Mouse (Mus musculus): ENCODE measurements at regions not wholly inside any gene's neighbourhood (a gene's known extent, or its start where the extent isn't known, plus 50 kb on each side); places are given as distances from the start of the nearest gene placed in this dataset.

DNA sequence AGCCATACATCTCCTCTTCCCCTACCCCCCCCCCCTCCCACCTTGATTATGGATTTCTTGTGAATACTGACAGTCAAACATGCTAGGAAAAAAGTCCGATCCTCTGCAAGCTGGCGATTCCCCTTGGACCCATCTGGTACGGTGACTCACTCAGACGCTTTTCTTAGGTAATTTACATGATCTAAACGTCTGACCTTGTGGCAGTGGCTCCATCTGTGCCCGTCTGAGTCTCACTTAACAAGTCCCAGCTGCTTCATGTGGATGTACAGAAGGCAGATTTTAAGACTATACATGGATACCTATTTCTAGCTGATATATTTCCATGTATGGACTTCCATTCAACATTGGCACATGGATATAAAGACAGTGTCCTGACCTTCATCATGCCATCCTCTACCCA is 481.0 kb downstream of the Lipi start:
- no peak for DNase-seq (ENCODE audit: low spot score)
- no peak for ATAC-seq (ENCODE audit: low FRiP score, low read depth)
- no peak overlapping the region for H3K4me3 ChIP-seq (replicated peaks; ENCODE audit: low read length)
- no peak overlapping the region for H3K4me2 ChIP-seq (replicated peaks; ENCODE audit: low read depth, low read length, severe bottlenecking)
- 34% methylated on average over 6 of the region's 6 CpGs for WGBS
- H3K27me3 ChIP-seq (ENCODE audit: control insufficient read depth, insufficient read depth, low read length), result no peaks in the 10 kb centered on the region
- no peaks in the 10 kb centered on the region for H3K36me3 ChIP-seq (ENCODE audit: control insufficient read depth, insufficient read depth, low read length)
- H3K9ac ChIP-seq (ENCODE audit: low read depth, low read length, severe bottlenecking), result no peak overlapping the region
- no peaks in the 10 kb centered on the region for H3K4me1 ChIP-seq (ENCODE audit: control insufficient read depth, insufficient read depth, low read length)
- no peaks in the 10 kb centered on the region for H3K9me3 ChIP-seq (ENCODE audit: control insufficient read depth, low read length)
- no peak for TF ChIP-seq POLR2A (IDR thresholded peaks at IDR 0.05; ENCODE audit: borderline replicate concordance, extremely low read depth, insufficient read depth, insufficient read length)
- no peak overlapping the region for H3K27ac ChIP-seq (replicated peaks; ENCODE audit: low read depth, low read length)

DNA sequence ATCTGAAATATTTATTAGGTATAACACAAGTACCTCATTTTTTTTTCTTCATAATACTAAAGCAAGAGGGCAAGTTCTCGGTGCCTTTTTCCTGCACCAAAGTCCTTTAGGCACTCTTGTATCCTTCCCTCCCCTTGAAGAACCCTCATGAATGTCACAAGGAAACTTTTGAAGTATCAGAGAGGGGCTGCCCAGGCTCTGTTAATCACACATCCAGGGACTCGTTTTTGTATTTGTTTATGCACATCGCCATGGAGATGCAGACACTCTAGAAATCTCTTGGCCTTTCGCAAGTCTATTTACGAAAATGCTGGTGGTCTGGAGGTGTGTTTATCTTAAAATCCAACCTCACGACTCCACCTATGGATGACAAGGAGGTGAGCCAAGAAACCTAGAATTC is 492.7 kb downstream of the Lipi start:
- Histone ChIP-seq H3K4me3 (replicated peaks; ENCODE audit: low read length) (peak overlapping the region; percentile 20), H3K9me3 (ENCODE audit: control insufficient read depth, low read length) (no peaks in the 10 kb centered on the region), H3K4me1 (ENCODE audit: control insufficient read depth, insufficient read depth, low read length) (peaks cover 17% of the 10 kb centered on the region), H3K36me3 (ENCODE audit: control insufficient read depth, insufficient read depth, low read length) (no peaks in the 10 kb centered on the region), H3K4me2 (replicated peaks; ENCODE audit: low read depth, low read length, severe bottlenecking) (peak overlapping the region; percentile 53), H3K9ac (ENCODE audit: low read depth, low read length, severe bottlenecking) (no peak overlapping the region), H3K27me3 (ENCODE audit: control insufficient read depth, insufficient read depth, low read length) (no peaks in the 10 kb centered on the region), H3K27ac (replicated peaks; ENCODE audit: low read depth, low read length) (no peak overlapping the region)
- WGBS, result 42% methylated on average over 6 of the region's 6 CpGs
- no peak for ATAC-seq (ENCODE audit: low FRiP score, low read depth)
- TF ChIP-seq POLR2A (IDR thresholded peaks at IDR 0.05; ENCODE audit: borderline replicate concordance, extremely low read depth, insufficient read depth, insufficient read length), result no peak
- no peak for DNase-seq (ENCODE audit: low spot score)

- no peak for TF ChIP-seq POLR2A (IDR thresholded peaks at IDR 0.05; ENCODE audit: borderline replicate concordance, extremely low read depth, insufficient read depth, insufficient read length)
- peak; percentile 8 for DNase-seq (ENCODE audit: low spot score)
- Histone ChIP-seq H3K4me1 (ENCODE audit: control insufficient read depth, insufficient read depth, low read length) (peaks cover 17% of the 10 kb centered on the region), H3K27me3 (ENCODE audit: control insufficient read depth, insufficient read depth, low read length) (no peaks in the 10 kb centered on the region), H3K36me3 (ENCODE audit: control insufficient read depth, insufficient read depth, low read length) (no peaks in the 10 kb centered on the region), H3K4me3 (replicated peaks; ENCODE audit: low read length) (peak overlapping the region; percentile 20), H3K27ac (replicated peaks; ENCODE audit: low read depth, low read length) (0 out of 2 replicates have a peak overlapping the region, but pooled peaks have one; percentile 0), H3K4me2 (replicated peaks; ENCODE audit: low read depth, low read length, severe bottlenecking) (peak overlapping the region; percentile 53), H3K9me3 (ENCODE audit: control insufficient read depth, low read length) (no peaks in the 10 kb centered on the region), H3K9ac (ENCODE audit: low read depth, low read length, severe bottlenecking) (0 out of 2 replicates have a peak overlapping the region, but pooled peaks have one; percentile 4)
- peak; percentile 72; the same call in 1 of the 2 replicates for ATAC-seq (ENCODE audit: low FRiP score, low read depth)
- WGBS, result 9% methylated on average over 12 of the region's 12 CpGs
These were observed 493.3 kb downstream of the Lipi start for GRCm38 (mm10) chr16:75092471-75093130.

- peaks cover 17% of the 10 kb centered on the region for H3K4me1 ChIP-seq (ENCODE audit: control insufficient read depth, insufficient read depth, low read length)
- ATAC-seq (ENCODE audit: low FRiP score, low read depth), result no peak
- no peak for TF ChIP-seq POLR2A (IDR thresholded peaks at IDR 0.05; ENCODE audit: borderline replicate concordance, extremely low read depth, insufficient read depth, insufficient read length)
- H3K4me2 ChIP-seq (replicated peaks; ENCODE audit: low read depth, low read length, severe bottlenecking), result peak overlapping the region; percentile 53
- 37% methylated on average over 2 of the region's 2 CpGs for WGBS
- no peaks in the 10 kb centered on the region for H3K27me3 ChIP-seq (ENCODE audit: control insufficient read depth, insufficient read depth, low read length)
- H3K36me3 ChIP-seq (ENCODE audit: control insufficient read depth, insufficient read depth, low read length), result no peaks in the 10 kb centered on the region
- peak; percentile 2 for DNase-seq (ENCODE audit: low spot score)
- H3K9me3 ChIP-seq (ENCODE audit: control insufficient read depth, low read length), result no peaks in the 10 kb centered on the region
- 0 out of 2 replicates have a peak overlapping the region, but pooled peaks have one; percentile 4 for H3K9ac ChIP-seq (ENCODE audit: low read depth, low read length, severe bottlenecking)
- H3K4me3 ChIP-seq (replicated peaks; ENCODE audit: low read length), result peak overlapping the region; percentile 20
- H3K27ac ChIP-seq (replicated peaks; ENCODE audit: low read depth, low read length), result 0 out of 2 replicates have a peak overlapping the region, but pooled peaks have one; percentile 0
These were observed 493.9 kb downstream of the Lipi start for GRCm38 (mm10) chr16:75091931-75092330.

- DNase-seq (ENCODE audit: low spot score) (no peak), ATAC-seq (ENCODE audit: low FRiP score, low read depth) (no peak)
- TF ChIP-seq POLR2A (IDR thresholded peaks at IDR 0.05; ENCODE audit: borderline replicate concordance, extremely low read depth, insufficient read depth, insufficient read length), result no peak
- Histone ChIP-seq H3K36me3 (ENCODE audit: control insufficient read depth, insufficient read depth, low read length) (no peaks in the 10 kb centered on the region), H3K4me1 (ENCODE audit: control insufficient read depth, insufficient read depth, low read length) (peaks cover 17% of the 10 kb centered on the region), H3K9ac (ENCODE audit: low read depth, low read length, severe bottlenecking) (no peak overlapping the region), H3K4me2 (replicated peaks; ENCODE audit: low read depth, low read length, severe bottlenecking) (no peak overlapping the region), H3K27ac (replicated peaks; ENCODE audit: low read depth, low read length) (no peak overlapping the region), H3K27me3 (ENCODE audit: control insufficient read depth, insufficient read depth, low read length) (no peaks in the 10 kb centered on the region), H3K4me3 (replicated peaks; ENCODE audit: low read length) (no peak overlapping the region), H3K9me3 (ENCODE audit: control insufficient read depth, low read length) (no peaks in the 10 kb centered on the region)
- 85% methylated on average over 6 of the region's 6 CpGs for whole genome bisulfite sequencing
These were observed 496.4 kb downstream of the Lipi start for GRCm38 (mm10) chr16:75089383-75090035.

All from limb, embryonic 14.5 days (tissue).